Mouse (Mus musculus) adrenal gland, adult 18-20 months (tissue): ENCODE measurements around the gene Nprl3. TPM values are rescaled to one million over a fixed set of nuclear protein-coding genes. Genes with fewer than 3 reads are reported as not detected.
A peak's percentile ranks its signal among the peaks of the same experiment; 100 is the strongest.

Experiments used
- DNase-seq, 2 experiments: peaks; one replicate each; pipeline ENCODE4 v3.0.0; 2021 to 2022; ENCODE audit warnings: low spot score in 2 of 2
- total RNA-seq, 2 experiments: library from RNA; stranded (reverse); gene quantifications; 1 replicate in 1 of 2; 2 replicates in 1 of 2; pipeline ENCODE4 v1.2.3; 2021

Gene Nprl3
- total RNA-seq, 2 experiments from 2014 or later: 52.8 to 64.2 TPM

GRCm38 (mm10) chr11:32200075-32200601 is 67.4 kb downstream of the Nprl3 start, which contains the start of gene Il9r:
Il9r (minus strand) TSS chr11:32200279.
- no peak for DNase-seq

- DNase-seq: peak in 1 of 2 experiments; percentile 15
Measured at GRCm38 (mm10) chr11:32199230-32199629, 68.3 kb downstream of the Nprl3 start.

GRCm38 (mm10) chr11:32198256-32198955 is 69.1 kb downstream of the Nprl3 start:
- peak in 1 of 2 experiments; percentile 17 for DNase-seq

GRCm38 (mm10) chr11:32197766-32198165 is 69.7 kb downstream of the Nprl3 start:
- DNase-seq: no peak

GRCm38 (mm10) chr11:32196727-32197126 is 70.8 kb downstream of the Nprl3 start:
- DNase-seq: peak in 1 of 2 experiments; percentile 13

GRCm38 (mm10) chr11:32195867-32196540 is 71.5 kb downstream of the Nprl3 start:
- DNase-seq: no peak

- no peak for DNase-seq
Measured at GRCm38 (mm10) chr11:32194626-32195025, 72.9 kb downstream of the Nprl3 start.

GRCm38 (mm10) chr11:32194086-32194485 is 73.4 kb downstream of the Nprl3 start:
- DNase-seq: no peak

GRCm38 (mm10) chr11:32193156-32193555 is 74.4 kb downstream of the Nprl3 start:
- no peak for DNase-seq

- DNase-seq: no peak
Measured at GRCm38 (mm10) chr11:32190603-32191110, 76.8 kb downstream of the Nprl3 start.

- no peak for DNase-seq
Measured at GRCm38 (mm10) chr11:32190119-32190518, 77.4 kb downstream of the Nprl3 start.

GRCm38 (mm10) chr11:32189434-32189833 is 78.1 kb downstream of the Nprl3 start:
- no peak for DNase-seq

GRCm38 (mm10) chr11:32188881-32189280 is 78.6 kb downstream of the Nprl3 start:
- no peak for DNase-seq

GRCm38 (mm10) chr11:32187256-32187655 is 80.3 kb downstream of the Nprl3 start:
- DNase-seq: no peak

GRCm38 (mm10) chr11:32186031-32186430 is 81.5 kb downstream of the Nprl3 start:
- no peak for DNase-seq

GRCm38 (mm10) chr11:32184469-32184868 is 83.0 kb downstream of the Nprl3 start:
- no peak for DNase-seq

GRCm38 (mm10) chr11:32181973-32182868 is 85.3 kb downstream of the Nprl3 start:
- DNase-seq: peak; percentile 83 to 87

- DNase-seq: no peak
Measured at GRCm38 (mm10) chr11:32181246-32181645, 86.3 kb downstream of the Nprl3 start.

- DNase-seq: no peak
Measured at GRCm38 (mm10) chr11:32178506-32178905, 89.0 kb downstream of the Nprl3 start.
